In genomic region chr19:53815714-53816113, GRCm38 (mm10) we compare ENCODE assay signal across 19 mouse cellular contexts.
DNase-seq lines count a peak whose midpoint lies in the region; ATAC-seq and TF ChIP-seq lines count a peak whose summit lies in the region.
"Had no signal": no experiment of that assay in that cellular context is flagged by ENCODE, and none has a peak within 500 bp of the region (broad histone marks: within the 10 kb centered on the region; RNA-seq: fewer than 3 reads in every experiment).

No protein-coding gene starts in this region.

- H3K4me2 ChIP-seq in heart, embryonic 15.5 days: no peak overlapping the region
- H3K4me2 ChIP-seq in kidney, postnatal 0 days (ENCODE audit: low read length): no peak overlapping the region
- H3K4me2 ChIP-seq in limb, embryonic 14.5 days (replicated peaks; ENCODE audit: low read depth, low read length, severe bottlenecking): no peak overlapping the region
- H3K4me2 ChIP-seq: hindbrain, embryonic 13.5 days; liver, embryonic 15.5 days had no signal

- WGBS in heart, embryonic 15.5 days: 72% methylated on average over 4 of the region's 4 CpGs
- WGBS in kidney, postnatal 0 days: 81% methylated on average over 4 of the region's 4 CpGs
- WGBS in limb, embryonic 10.5 days: 87% methylated on average over 4 of the region's 4 CpGs
- WGBS in limb, embryonic 14.5 days: 49% methylated on average over 4 of the region's 4 CpGs

- DNase-seq in heart, adult 11 months: no peak
- DNase-seq in kidney, postnatal 0 days (ENCODE audit: low spot score): no peak
- no peak for DNase-seq in kidney, postnatal 14 days
- no peak for DNase-seq in limb, embryonic 10.5 days (ENCODE audit: low spot score)
- DNase-seq in limb, embryonic 14.5 days (ENCODE audit: low spot score): no peak
- no peak for DNase-seq in thymus, postnatal 0 days (ENCODE audit: low spot score)
- DNase-seq: adrenal gland, postnatal 10 days; cerebellum, adult 18-20 months; cerebellum, postnatal 14 days; gastrocnemius, postnatal 36 days; kidney, adult 11 months; layer of hippocampus, adult 9-11 months; left cerebral cortex, postnatal 4 days; lung, postnatal 4 days; thymus, postnatal 25 days had no signal

- H3K9me3 ChIP-seq in heart, embryonic 15.5 days (replicated peaks): no peaks in the 10 kb centered on the region
- no peaks in the 10 kb centered on the region for H3K9me3 ChIP-seq in kidney, postnatal 0 days (replicated peaks; ENCODE audit: low read length)
- H3K9me3 ChIP-seq in limb, embryonic 10.5 days (replicated peaks): no peaks in the 10 kb centered on the region
- H3K9me3 ChIP-seq in limb, embryonic 14.5 days (ENCODE audit: control insufficient read depth, low read length): no peaks in the 10 kb centered on the region
- H3K9me3 ChIP-seq: hindbrain, embryonic 13.5 days; liver, embryonic 15.5 days; midbrain, embryonic 10.5 days had no signal

- TF ChIP-seq CTCF in kidney, postnatal 0 days (IDR thresholded peaks at IDR 0.05; ENCODE audit: low read depth): no peak

- 0 out of 2 replicates have a peak overlapping the region, but pooled peaks have one; percentile 31 for H3K27ac ChIP-seq in heart, embryonic 15.5 days
- H3K27ac ChIP-seq in kidney, postnatal 0 days: peak overlapping the region; percentile 60; the same call in 1 of the 2 replicates
- H3K27ac ChIP-seq in limb, embryonic 10.5 days: peak overlapping the region; percentile 48; the same call in 1 of the 2 replicates
- H3K27ac ChIP-seq in limb, embryonic 14.5 days (replicated peaks; ENCODE audit: low read depth, low read length): peak overlapping the region; percentile 9; the same call in 1 of the 2 replicates
- H3K27ac ChIP-seq: hindbrain, embryonic 13.5 days; liver, embryonic 15.5 days; midbrain, embryonic 10.5 days had no signal

- H3K36me3 ChIP-seq in heart, embryonic 15.5 days: peaks cover 44% of the 10 kb centered on the region
- no peaks in the 10 kb centered on the region for H3K36me3 ChIP-seq in kidney, postnatal 0 days (ENCODE audit: insufficient read depth, low read length)
- no peaks in the 10 kb centered on the region for H3K36me3 ChIP-seq in limb, embryonic 10.5 days
- H3K36me3 ChIP-seq in limb, embryonic 14.5 days (ENCODE audit: control insufficient read depth, insufficient read depth, low read length): no peaks in the 10 kb centered on the region
- H3K36me3 ChIP-seq: hindbrain, embryonic 13.5 days; midbrain, embryonic 10.5 days had no signal

- ATAC-seq in heart, embryonic 15.5 days (replicated peaks; ENCODE audit: insufficient number of reproducible peaks, insufficient read depth, low FRiP score, low read depth): no peak
- ATAC-seq in kidney, postnatal 0 days (replicated peaks; ENCODE audit: low FRiP score, low read depth): peak; percentile 68
- no peak for ATAC-seq in limb, embryonic 14.5 days (ENCODE audit: low FRiP score, low read depth)

- no peak overlapping the region for H3K9ac ChIP-seq in heart, embryonic 15.5 days
- H3K9ac ChIP-seq in kidney, postnatal 0 days (ENCODE audit: low read depth, low read length): no peak overlapping the region
- no peak overlapping the region for H3K9ac ChIP-seq in limb, embryonic 14.5 days (ENCODE audit: low read depth, low read length, severe bottlenecking)
- H3K9ac ChIP-seq: hindbrain, embryonic 13.5 days; liver, embryonic 15.5 days had no signal

- H3K27me3 ChIP-seq in heart, embryonic 15.5 days: no peaks in the 10 kb centered on the region
- H3K27me3 ChIP-seq in kidney, postnatal 0 days (ENCODE audit: insufficient read depth, low read length): no peaks in the 10 kb centered on the region
- H3K27me3 ChIP-seq in limb, embryonic 10.5 days (ENCODE audit: low read depth, poor library complexity, severe bottlenecking): no peaks in the 10 kb centered on the region
- no peaks in the 10 kb centered on the region for H3K27me3 ChIP-seq in limb, embryonic 14.5 days (ENCODE audit: control insufficient read depth, insufficient read depth, low read length)
- H3K27me3 ChIP-seq: liver, embryonic 15.5 days had no signal

- peaks cover 35% of the 10 kb centered on the region for H3K4me1 ChIP-seq in heart, embryonic 15.5 days (replicated peaks)
- 0 out of 2 replicates have a peak, but pooled peaks cover 2% of the 10 kb centered on the region for H3K4me1 ChIP-seq in kidney, postnatal 0 days (replicated peaks; ENCODE audit: insufficient read depth, low read length)
- H3K4me1 ChIP-seq in limb, embryonic 10.5 days: peaks cover 15% of the 10 kb centered on the region
- 0 out of 2 replicates have a peak, but pooled peaks cover 5% of the 10 kb centered on the region for H3K4me1 ChIP-seq in limb, embryonic 14.5 days (ENCODE audit: control insufficient read depth, insufficient read depth, low read length)
- H3K4me1 ChIP-seq: hindbrain, embryonic 13.5 days had no signal

- TF ChIP-seq POLR2A in limb, embryonic 14.5 days (IDR thresholded peaks at IDR 0.05; ENCODE audit: borderline replicate concordance, extremely low read depth, insufficient read depth, insufficient read length): no peak

- no peak overlapping the region for H3K4me3 ChIP-seq in heart, embryonic 15.5 days
- H3K4me3 ChIP-seq in kidney, postnatal 0 days (replicated peaks; ENCODE audit: low read depth, low read length): no peak overlapping the region
- H3K4me3 ChIP-seq in limb, embryonic 10.5 days: no peak overlapping the region
- H3K4me3 ChIP-seq in limb, embryonic 14.5 days (replicated peaks; ENCODE audit: low read length): no peak overlapping the region
- H3K4me3 ChIP-seq: hindbrain, embryonic 13.5 days; liver, embryonic 15.5 days; midbrain, embryonic 10.5 days had no signal

Comparison
In these comparisons a context has a peak if more than half of its experiments do, and no peak if none do; other contexts are left out.
1. H3K27ac ChIP-seq: peak in every context shown above with its lines; median percentile 60 in kidney, postnatal 0 days; 48 in limb, embryonic 10.5 days; 31 in heart, embryonic 15.5 days; 9 in limb, embryonic 14.5 days.